Mouse (Mus musculus) embryonic facial prominence, embryonic 12.5 days (tissue): ENCODE results near the gene Plekhn1. TPM values are rescaled to one million over a fixed set of nuclear protein-coding genes. Genes with fewer than 3 reads are reported as not detected.

Experiments used
- ATAC-seq: fragments of 200-750 bp; cut with Nextera tagmentation; 2 replicates; pipeline ENCODE4 v1.8.0; 2017; ENCODE audit not compliant: insufficient number of reproducible peaks, insufficient read depth, low FRiP score, low TSS enrichment
- H3K27ac ChIP-seq: fragments of 300-500 bp; sonication (generic); 2 replicates; pipeline ENCODE4 v1.5.1; 2016; ENCODE audit warnings: mild to moderate bottlenecking
- H3K27me3 ChIP-seq: fragments of 300-500 bp; sonication (generic); 2 replicates; pipeline ENCODE4 v1.6.1; 2016; ENCODE audit warnings: mild to moderate bottlenecking, moderate library complexity
- H3K36me3 ChIP-seq: fragments of 300-500 bp; sonication (generic); 2 replicates; pipeline ENCODE4 v1.6.1; 2016; ENCODE audit warnings: mild to moderate bottlenecking
- H3K4me1 ChIP-seq: fragments of 300-500 bp; sonication (generic); 2 replicates; pipeline ENCODE4 v1.6.1; 2016
- H3K4me2 ChIP-seq: fragments of 300-500 bp; sonication (generic); replicated peaks from 2 replicates; pipeline ENCODE4 v1.6.1; 2016; ENCODE audit warnings: mild to moderate bottlenecking, moderate library complexity
- H3K4me3 ChIP-seq: fragments of 300-500 bp; sonication (generic); 2 replicates; pipeline ENCODE4 v1.5.1; 2016; ENCODE audit warnings: mild to moderate bottlenecking
- H3K9ac ChIP-seq: fragments of 300-500 bp; sonication (generic); 2 replicates; pipeline ENCODE4 v1.6.1; 2016; ENCODE audit warnings: mild to moderate bottlenecking, moderate library complexity
- H3K9me3 ChIP-seq: fragments of 300-500 bp; sonication (generic); 2 replicates; pipeline ENCODE4 v1.6.1; 2016; ENCODE audit warnings: mild to moderate bottlenecking, moderate library complexity
- WGBS: fragments of 180-500 bp; shearing (Covaris S2); methylation state at CpG from one replicate; pipeline ENCODE4 v1.1.7; 2016; 5-methylcytosine and 5-hydroxymethylcytosine counted together
- microRNA-seq: library from miRNA; unstranded; fragments of <30 nt; microRNA quantifications from one replicate; pipeline ENCODE4, GENCODE M21; 2017
- polyA plus RNA-seq: library from polyadenylated mRNA; unstranded; fragments of >200 nt; fragmentation: Nextera tagmentation; extraction: Ambion mirVana; gene quantifications from 2 replicates; pipeline ENCODE4 v1.2.1, GENCODE M21; 2016

Gene Plekhn1
- polyA plus RNA-seq, 1 experiment from 2014 or later: 32.5 TPM

DNA sequence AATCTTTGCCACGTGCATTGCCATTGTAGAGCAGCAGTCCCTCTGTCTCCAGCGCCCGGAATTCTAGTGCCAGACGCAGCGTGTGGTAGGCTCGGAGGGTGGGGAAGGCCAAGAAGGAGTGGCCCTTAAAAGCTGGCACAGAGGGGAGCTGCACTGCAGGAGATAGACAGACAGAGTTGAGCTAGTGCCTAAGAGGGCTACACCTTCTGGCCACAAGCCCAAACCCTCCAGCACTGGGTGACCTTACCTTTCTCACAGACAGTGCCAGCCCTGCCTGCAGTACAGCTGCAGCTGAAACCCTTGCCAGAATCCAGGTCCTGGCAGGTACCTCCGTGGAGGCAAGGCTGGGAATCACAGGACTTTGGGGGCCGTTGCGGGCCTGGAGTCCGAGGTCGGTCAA lies 62.8 kb downstream of the Plekhn1 start:
- no peak for ATAC-seq
- Histone ChIP-seq H3K9ac (no peak overlapping the region), H3K9me3 (no peaks in the 10 kb centered on the region), H3K27ac (no peak overlapping the region), H3K36me3 (peaks cover 99% of the 10 kb centered on the region), H3K4me3 (no peak overlapping the region), H3K27me3 (no peaks in the 10 kb centered on the region), H3K4me2 (no peak overlapping the region), H3K4me1 (no peaks in the 10 kb centered on the region)
- 95% methylated on average over 11 of the region's 11 CpGs for WGBS

Small RNA genes lying within 50 kb of the gene (microRNA-seq; reads per million reads assigned to microRNA genes)
- gene Mir7658: 4.4 reads per million, percentile 18 among the genes with 10 or more reads in this experiment

Other genes starting within 250 kb of the Plekhn1 start
- 18.4 and 20.3 TPM in 2 replicates for gene B3galt6, start 242.2 kb downstream of the Plekhn1 start, polyA plus RNA-seq
- 141 and 143 TPM in 2 replicates for gene Sdf4, start 242.0 kb downstream of the Plekhn1 start, polyA plus RNA-seq
- gene Tnfrsf4, start 221.0 kb downstream of the Plekhn1 start, polyA plus RNA-seq: 0.70 and 1.1 TPM in 2 replicates
- gene Tnfrsf18, start 208.7 kb downstream of the Plekhn1 start, polyA plus RNA-seq: 1.9 and 2.3 TPM in 2 replicates
- gene Ttll10, start 175.4 kb downstream of the Plekhn1 start, polyA plus RNA-seq: 1.0 and 1.5 TPM in 2 replicates
- gene 9430015G10Rik, start 124.9 kb downstream of the Plekhn1 start, polyA plus RNA-seq: 54.8 and 55.5 TPM in 2 replicates
- gene Rnf223, start 104.3 kb downstream of the Plekhn1 start, polyA plus RNA-seq: 0.43 and 0.61 TPM in 2 replicates
- gene Agrn, start 37.4 kb downstream of the Plekhn1 start, polyA plus RNA-seq: 100.0 and 101 TPM in 2 replicates
- 1.1 and 1.3 TPM in 2 replicates for gene Isg15, start 34.0 kb downstream of the Plekhn1 start, polyA plus RNA-seq
- gene AW011738, start 31.6 kb downstream of the Plekhn1 start, polyA plus RNA-seq: 2.0 and 3.1 TPM in 2 replicates
- gene Perm1, start 19.0 kb downstream of the Plekhn1 start, polyA plus RNA-seq: 0.70 and 1.1 TPM in 2 replicates
- gene Noc2l, start 1.2 kb upstream of the Plekhn1 start, polyA plus RNA-seq: 97.4 and 98.7 TPM in 2 replicates
- gene Samd11, start 20.8 kb upstream of the Plekhn1 start, polyA plus RNA-seq: 1.1 and 1.3 TPM in 2 replicates
- not detected in 2 replicates for gene Vmn2r-ps159, start 96.2 kb upstream of the Plekhn1 start, polyA plus RNA-seq